Mouse (Mus musculus): ENCODE results near the gene Hist1h2ae.

Gene Hist1h2ae

DNA sequence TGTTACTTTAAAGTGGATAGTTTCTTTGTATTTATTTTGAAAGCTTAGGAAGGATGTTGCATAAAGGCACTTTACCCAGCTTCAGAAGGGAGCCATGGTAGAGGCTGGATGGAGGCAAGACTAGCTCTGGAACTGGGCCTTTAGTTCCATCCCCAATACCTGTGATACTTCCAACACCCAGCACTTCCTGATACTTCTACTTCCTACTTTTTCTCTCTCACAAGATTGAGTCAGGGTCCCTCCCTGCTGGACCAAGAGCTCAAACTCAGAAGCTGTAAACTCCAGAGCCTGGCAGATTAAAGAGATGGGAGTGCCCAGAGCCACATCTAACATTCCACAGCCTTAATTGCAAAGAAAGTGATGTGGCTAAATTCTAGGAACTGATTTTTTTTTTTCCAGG lies 13.3 kb upstream of the Hist1h2ae start:
- DNase-seq (ENCODE audit: low read depth, low spot score), result no peak

DNA sequence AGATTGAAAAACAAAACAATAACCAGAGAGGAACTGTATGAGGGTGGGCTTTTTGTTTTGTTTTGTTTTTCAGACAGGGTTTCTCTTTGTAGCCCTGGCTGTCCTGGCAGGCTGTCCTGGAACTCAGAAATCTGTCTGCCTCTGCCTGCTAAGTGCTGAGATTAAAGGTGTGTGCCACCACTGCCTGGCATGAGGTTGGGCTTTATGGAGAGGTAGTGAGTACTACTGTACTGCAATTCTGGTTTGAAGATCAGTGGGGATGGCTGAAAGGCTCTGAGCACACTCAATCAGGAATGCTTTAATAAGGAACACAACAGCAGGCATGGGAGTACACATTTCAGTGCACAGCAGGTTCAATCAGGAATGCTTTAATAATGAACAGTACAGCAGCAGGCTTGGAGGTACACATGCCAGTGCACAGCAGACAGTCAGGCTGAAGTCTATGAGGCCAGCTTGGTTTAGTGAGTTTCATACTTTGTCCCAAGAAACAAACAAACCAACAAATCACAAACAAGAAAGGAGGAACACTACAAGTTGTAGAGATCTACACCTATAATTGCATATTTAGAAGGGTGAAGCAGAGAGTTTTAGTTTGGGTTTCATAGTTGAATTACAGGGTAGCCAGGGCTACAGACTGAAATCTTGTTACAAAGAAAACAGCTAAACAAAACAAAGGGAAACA lies 12.5 kb upstream of the Hist1h2ae start:
- no peak for DNase-seq (ENCODE audit: low read depth, low spot score)

DNA sequence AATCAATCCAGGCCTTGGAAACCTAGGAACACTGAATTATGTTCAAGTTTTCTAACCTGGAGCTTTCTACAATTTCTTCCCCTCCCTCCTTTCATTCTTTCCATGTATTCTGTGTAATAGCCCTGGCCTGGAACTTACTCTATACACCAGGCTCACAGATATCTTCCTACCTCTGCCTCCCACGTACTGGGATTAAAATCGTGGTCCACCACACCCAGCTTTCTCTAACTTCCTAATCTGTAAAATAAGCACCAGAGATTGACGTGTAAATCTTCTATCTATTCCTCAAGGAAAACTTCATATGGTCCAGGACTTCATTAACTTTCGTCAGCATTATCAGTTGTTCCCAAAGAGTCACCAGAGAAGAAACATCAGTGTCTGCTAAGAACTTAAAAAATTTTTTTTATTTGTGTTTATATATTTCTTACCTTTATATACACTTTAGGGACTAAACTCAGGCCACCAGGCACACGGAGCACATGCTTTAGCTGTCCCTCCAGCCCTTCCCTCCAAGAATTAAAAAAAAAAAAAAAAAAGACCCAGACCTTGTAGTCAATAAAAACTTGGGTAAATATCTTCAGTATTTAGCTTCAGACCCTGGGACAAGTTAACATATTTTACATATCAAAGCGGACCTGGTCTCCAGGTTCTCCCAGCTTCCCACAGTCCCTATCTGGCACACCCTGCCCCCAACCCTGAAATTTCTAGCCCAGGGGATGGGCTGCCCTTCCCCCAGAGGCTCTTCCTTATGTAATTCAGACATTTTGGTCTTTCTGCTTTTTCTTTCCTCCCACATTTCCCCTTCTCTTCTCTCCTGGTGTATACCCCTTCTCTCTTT lies 11.4 kb upstream of the Hist1h2ae start:
- DNase-seq (ENCODE audit: low read depth, low spot score), result no peak

DNA sequence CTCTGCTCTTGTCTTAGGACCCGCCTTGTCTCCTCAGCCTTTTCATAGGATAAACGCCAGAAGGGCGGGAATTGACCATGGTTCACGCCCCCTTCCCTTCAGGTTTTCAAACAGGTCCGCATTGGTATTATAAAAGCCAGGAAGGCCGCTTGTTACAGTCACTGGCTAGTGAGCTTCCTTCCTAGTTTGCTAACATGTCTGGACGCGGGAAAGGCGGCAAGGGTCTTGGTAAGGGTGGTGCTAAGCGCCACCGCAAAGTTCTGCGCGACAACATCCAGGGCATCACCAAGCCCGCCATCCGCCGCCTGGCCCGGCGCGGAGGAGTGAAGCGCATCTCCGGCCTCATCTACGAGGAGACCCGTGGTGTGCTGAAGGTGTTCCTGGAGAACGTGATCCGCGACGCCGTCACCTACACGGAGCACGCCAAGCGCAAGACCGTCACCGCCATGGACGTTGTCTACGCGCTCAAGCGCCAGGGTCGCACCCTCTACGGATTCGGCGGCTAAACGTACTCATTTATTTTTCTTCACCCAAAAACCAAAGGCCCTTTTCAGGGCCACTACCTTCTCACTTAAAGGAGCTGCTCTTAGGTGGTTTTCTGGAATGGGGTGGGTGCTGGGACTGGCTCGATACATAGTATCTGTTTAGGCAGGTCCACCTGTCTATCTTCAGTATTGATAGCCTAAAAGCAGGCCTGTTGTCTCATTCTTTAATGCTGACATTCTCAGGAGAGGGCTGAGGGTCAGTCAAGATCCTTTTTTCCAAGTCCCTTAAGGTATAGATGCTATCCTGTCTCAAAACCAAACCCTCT lies 10.6 kb upstream of the Hist1h2ae start, which contains the start of gene Hist1h4d:
Gene Hist1h4d (plus strand): TSS at position 191 of the 811 bp plus-strand sequence.
- peak; percentile 93 for DNase-seq (ENCODE audit: low read depth, low spot score)

DNA sequence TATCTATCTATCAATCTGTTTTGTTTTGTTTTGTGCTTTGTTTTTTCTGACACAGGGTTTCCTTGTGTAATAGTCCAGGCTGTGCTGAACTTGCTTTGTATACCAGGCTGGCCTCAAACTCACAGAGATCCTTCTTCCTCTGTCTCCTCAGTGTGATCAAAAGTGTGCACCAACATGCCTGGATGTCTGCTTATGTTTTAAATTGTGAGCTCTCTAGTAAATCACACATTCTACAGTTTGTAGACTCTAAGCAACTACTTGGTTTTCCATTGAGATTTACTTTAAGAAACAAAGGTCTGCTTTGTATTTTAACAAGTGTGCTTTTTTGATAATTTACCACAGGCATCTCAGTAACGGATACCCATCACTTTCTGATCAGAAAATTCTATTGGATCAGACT lies 6.8 kb upstream of the Hist1h2ae start:
- DNase-seq (ENCODE audit: low read depth, low spot score), result no peak

DNA sequence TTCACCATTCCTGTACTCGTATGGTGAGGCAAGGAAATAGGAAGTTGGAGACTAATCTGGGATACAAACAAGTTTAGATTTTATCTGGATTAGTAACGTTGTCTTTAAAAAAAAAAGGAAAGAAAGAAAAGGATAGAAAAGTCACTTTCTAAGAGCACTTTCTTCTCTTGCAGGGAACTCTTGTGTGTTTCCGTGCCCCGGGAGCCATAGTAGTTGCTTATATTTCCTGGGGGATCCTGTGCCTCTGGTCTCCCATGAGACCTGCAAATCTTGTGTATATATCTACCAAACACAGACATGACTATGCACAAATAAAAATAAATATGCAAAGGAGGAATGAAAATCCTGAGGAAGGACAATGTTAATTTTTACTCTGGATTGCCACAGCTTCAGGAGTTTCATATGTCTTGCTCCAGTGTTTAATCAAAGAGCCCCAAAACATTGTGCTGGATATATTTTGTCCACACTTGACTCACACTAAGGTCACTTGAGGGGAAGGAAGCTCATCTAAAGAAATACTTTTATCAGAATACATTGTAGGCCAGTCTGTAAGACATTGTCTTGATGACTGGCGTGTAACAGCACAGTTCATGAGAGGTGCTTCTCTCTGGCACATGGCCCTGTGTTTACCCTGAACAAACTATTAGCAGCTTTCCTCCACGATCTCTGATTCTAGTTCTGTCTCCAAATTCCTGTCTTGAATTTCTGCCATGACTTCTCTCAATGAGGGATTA lies 6.1 kb upstream of the Hist1h2ae start:
- no peak for DNase-seq (ENCODE audit: low read depth, low spot score)

DNA sequence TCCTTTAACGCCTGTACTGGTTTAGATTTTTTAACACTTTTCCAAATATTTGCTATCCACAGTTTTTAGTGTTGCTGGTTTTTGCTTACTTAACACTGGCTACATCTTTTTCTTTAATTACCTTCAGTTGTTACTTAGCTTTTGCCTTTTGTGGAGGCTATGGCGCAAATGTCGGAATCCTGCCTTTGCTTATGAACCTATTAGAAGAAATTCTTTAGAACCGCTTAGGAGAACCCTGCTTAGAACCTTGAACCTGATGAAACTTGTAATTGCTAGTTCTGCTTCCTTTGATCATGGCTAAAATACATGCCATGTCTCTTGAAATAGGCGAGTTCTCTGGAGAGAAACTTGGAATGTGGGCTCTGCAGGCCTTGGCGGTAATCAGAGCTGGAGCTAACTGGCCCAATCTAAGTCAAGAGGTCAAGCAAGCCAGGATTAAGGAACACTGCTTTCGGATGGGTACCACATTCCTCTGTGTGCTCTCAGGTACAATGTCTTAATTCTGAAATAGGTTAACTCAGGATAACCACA lies 5.4 kb upstream of the Hist1h2ae start:
- no peak for DNase-seq (ENCODE audit: low read depth, low spot score)

DNA sequence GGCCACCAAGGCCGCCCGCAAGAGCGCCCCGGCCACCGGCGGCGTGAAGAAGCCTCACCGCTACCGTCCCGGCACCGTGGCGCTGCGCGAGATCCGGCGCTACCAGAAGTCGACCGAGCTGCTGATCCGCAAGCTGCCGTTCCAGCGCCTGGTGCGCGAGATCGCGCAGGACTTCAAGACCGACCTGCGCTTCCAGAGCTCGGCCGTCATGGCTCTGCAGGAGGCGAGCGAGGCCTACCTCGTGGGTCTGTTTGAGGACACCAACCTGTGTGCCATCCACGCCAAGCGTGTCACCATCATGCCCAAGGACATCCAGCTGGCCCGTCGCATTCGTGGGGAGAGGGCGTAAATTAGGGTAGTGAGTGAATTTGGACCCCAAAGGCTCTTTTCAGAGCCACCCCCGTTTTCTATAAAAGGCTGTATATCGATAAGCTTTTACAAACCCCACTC lies 4.9 kb upstream of the Hist1h2ae start:
- DNase-seq (ENCODE audit: low read depth, low spot score), result peak; percentile 25

DNA sequence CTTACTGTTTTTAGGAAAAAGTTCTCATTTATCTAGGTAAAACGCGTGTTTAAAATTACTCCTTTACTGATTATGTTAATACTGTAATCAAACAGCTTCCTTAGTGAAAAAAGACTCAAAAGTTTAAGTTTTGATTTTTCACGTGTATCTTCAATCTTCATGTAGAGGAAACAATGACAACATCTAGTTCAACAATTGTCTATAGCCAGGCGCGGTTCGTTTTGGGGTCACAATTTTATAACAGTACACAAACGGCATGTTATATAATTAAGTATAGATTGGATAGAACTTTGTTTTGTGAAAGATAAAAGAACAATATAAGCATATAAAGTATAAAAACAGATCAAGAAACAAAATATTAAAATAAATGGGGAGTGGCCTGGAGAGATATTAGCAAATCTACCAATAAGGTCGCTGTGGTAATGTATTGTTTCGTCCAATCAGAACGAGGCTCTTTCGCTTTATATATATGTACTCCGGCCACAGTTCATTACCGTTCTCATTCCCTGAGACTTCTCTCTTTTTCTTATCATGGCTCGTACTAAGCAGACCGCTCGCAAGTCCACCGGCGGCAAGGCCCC lies 4.3 kb upstream of the Hist1h2ae start, which contains the start of gene Hist1h3d:
Gene Hist1h3d (plus strand): TSS at position 493 of the 581 bp plus-strand sequence.
- DNase-seq (ENCODE audit: low read depth, low spot score), result peak; percentile 77

DNA sequence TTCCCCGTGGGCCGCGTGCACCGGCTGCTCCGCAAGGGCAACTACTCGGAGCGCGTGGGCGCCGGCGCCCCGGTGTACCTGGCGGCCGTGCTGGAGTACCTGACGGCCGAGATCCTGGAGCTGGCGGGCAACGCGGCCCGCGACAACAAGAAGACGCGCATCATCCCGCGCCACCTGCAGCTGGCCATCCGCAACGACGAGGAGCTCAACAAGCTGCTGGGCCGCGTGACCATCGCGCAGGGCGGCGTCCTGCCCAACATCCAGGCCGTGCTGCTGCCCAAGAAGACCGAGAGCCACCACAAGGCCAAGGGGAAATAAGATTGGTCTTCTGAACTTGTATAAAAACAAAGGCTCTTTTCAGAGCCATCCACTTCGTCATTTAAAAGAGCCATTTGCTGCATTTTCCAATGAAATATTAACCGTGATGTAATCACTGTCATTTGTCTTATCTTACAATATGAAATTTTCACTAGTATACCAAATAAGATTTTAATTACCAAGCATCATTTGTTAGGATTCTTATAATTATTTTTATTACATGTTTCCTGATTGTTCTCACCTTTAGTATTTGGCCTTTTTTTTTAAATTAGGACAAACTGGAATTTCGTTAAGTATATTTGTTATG lies 3.6 kb upstream of the Hist1h2ae start:
- peak; percentile 53 for DNase-seq (ENCODE audit: low read depth, low spot score)

DNA sequence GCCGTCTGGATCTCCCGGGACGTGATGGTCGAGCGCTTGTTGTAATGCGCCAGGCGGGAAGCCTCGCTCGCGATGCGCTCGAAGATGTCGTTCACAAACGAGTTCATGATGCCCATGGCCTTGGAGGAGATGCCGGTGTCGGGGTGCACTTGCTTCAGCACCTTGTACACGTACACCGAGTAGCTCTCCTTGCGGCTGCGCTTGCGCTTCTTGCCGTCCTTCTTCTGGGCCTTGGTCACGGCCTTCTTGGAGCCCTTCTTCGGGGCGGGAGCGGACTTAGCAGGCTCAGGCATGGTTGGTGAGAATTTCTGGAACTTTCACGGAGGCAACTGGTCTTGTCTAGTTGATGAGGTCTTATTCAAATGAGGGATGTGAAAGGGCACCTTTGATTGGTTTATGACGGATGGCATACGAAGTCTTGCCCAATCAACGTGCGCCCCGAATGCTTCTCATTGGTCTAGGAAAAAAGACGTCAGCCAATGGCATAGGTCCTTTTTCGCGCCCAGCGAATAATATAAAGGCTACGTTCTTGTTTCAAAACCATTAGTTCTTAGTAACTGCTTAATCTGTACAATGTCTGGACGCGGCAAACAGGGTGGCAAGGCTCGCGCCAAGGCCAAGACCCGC lies 3.0 kb upstream of the Hist1h2ae start, which contains the start of the genes Hist1h2bf and Hist1h2ad:
Gene Hist1h2bf (minus strand): TSS at position 299 of the 627 bp plus-strand sequence.
Gene Hist1h2ad (plus strand): TSS at position 484 of the 627 bp plus-strand sequence.
- peak; percentile 96 for DNase-seq (ENCODE audit: low read depth, low spot score)

DNA sequence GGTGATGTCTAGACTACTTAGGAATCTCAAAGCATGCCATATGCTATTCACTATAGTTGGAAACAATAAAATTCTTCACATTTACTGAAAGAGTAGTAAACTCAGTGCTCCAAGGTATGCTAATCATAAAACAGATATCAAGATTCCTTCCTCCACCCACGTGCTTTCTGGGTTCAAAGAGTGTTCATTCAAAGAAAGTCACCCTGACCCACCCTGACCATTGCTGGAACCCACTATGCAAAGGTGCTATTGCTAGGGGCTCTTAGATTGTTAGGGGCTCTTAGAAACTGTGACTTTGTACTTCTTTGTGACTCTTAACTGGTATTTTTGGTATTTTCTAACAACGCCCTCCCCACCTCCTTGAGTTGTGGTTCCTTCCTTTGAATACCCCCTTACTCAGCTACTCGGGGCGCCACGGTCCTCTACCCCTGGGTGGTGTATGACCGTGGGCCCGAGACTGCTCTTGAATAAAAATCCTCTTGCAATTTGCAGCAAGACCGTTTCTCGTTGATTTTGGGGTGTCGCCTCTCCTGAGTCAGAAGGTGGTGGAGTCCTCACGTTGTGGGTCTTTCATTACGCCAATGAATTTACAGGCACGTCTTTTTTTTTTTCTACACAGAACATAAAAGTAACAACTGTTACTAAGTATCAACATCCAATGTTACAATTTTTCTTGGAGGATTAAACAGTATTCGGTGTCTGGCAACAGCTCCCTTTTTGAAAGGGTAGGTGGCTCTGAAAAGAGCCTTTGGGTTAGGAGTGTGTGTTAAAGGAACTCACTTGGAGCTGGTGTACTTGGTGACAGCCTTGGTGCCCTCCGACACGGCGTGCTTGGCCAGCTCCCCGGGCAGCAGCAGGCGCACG lies 2.2 kb upstream of the Hist1h2ae start:
- DNase-seq (ENCODE audit: low read depth, low spot score), result peak; percentile 28

DNA sequence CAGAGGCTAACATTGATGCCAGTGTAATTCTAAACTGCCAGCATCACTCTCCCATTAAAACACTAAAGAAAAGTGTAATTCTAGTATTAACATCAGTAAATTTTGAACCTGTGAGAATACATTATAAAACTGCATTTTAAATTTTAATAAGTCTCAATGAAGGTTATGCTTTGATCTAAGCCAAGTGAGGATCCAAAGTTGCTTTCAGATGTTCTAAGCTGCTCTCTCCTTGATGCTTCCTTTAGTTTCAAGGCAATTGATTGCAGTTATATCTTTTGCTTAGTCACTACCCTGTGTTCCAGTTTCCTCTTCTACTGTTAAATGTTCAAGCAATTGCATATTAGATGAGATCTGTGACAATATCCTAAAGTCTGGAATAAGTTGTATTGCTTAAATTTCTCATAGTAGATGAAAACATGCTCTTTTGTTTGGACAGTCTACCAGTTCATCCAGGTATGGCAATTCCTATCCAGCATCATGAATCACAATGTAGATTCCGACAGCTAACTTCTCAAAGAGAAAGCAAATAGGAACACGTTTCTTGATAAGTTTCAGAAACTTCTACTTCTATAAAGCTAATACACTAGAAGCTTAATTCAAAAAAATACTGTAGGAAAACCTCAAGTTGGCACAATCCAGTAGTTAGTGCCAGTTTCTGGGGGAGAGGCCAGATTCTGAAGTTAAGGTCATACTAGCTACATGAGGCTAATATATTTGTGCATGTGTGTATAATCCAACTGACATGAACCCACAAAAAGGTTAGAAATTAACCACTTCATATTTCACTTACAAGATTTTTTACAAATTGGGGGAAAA lies 1.4 kb upstream of the Hist1h2ae start:
- DNase-seq (ENCODE audit: low read depth, low spot score), result no peak

DNA sequence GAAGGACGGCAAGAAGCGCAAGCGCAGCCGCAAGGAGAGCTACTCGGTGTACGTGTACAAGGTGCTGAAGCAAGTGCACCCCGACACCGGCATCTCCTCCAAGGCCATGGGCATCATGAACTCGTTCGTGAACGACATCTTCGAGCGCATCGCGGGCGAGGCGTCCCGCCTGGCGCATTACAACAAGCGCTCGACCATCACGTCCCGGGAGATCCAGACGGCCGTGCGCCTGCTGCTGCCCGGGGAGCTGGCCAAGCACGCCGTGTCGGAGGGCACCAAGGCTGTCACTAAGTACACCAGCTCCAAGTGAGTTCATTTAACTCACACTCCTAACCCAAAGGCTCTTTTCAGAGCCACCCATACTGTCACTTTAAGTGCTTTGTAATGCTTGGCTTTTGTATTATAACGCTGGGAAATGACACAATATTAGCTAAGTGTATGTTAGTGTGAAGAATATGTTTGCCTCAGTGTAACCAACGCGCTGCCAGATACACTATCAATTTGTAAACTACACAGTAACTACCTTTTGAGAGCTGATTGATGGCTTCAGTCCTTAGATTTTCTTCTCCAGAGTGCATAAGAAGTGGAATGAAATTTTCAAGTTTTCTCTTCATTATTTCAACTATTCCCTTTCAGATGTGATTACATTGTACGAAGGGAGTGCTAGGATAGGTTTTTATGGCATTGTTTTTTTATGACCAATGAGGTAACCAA lies 641 bp upstream of the Hist1h2ae start:
- DNase-seq (ENCODE audit: low read depth, low spot score), result peak; percentile 40

DNA sequence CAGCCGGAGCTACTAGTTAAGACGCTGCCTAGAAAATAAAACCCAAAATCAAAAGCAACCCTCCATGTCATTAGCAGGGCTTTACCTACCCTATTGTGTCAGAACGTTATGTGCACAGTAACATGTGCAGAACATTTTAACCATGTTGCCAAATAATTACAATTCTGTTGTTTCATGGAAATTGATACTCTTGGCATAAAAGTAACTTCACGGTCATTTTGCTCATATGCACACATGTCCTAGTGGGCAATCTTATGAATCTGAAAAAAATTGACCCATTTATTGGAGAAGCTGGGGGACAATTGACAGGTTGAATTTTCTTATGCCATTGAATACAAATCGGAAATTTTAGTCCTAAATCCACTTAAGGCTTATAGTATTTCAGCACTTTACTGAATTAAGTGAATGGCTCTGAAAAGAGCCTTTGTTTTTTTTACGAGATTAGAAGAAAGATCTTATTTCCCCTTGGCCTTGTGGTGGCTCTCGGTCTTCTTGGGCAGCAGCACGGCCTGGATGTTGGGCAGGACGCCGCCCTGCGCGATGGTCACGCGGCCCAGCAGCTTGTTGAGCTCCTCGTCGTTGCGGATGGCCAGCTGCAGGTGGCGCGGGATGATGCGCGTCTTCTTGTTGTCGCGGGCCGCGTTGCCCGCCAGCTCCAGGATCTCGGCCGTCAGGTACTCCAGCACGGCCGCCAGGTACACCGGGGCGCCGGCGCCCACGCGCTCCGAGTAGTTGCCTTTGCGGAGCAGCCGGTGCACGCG lies 579 bp downstream of the Hist1h2ae start:
- DNase-seq (ENCODE audit: low read depth, low spot score), result peak; percentile 31

DNA sequence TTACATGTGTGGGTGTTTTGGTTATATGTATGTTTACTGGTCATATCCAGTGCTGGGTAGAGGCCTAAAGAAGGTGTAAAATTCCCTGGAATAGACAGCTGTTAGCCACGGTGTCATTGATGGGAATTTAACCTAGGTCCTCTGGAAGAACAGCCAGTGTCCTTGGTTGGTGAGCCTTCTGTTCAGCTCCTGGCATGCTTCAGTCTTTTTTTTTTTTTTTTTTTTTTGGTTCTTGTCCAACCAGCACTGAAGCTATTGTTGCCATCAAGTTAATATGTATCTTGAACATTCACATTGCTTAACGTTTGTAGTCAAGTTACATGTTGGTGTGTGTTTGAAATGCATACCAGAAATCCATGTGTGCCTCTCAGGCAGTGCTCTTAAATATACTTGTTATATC lies 6.5 kb downstream of the Hist1h2ae start:
- DNase-seq (ENCODE audit: low read depth, low spot score), result no peak
